Mouse (Mus musculus) kidney, adult 11 months (tissue): ENCODE data around the gene Agps.

Experiments used
- DNase-seq: peaks from one replicate; pipeline ENCODE4 v3.0.0; 2022

Agps gene

DNA sequence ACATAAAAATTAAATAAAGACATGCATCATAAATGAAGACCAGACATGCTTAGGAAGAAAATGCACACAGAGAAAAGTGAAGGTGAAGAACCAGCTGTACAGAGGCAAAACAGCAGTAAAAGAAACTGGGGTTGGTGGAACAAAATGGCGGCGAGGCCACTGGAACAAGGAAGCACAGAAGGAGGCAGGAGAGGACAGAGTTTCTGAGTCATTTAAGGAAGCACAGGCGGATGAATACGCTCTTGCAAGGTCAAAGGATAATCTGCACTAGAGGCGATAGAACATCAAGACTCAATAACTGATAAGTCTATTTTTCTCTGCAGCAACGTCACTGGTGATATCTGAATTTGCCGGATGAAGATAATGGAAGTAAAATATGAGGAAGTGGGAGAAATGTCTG lies 1.7 kb upstream of the Agps start:
- DNase-seq: no peak

DNA sequence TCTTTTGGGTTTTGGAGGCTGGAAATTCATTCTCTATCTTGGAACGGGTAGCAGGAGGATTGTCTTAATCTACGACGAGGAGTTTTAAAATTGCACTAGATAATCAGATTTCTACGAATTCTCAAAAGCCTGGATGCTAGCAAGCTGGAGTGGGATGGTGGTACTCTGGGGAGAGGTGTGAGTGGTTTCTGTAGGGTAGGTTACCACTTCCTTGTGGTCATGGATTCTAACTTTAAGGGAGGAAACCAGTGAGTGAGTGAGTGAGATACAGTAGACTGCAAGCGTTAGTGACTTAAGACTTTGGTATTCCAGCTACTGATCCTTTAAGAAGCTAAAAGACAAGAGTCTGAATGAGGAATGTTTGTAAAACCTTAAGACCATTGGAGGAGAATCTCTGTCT lies 804 bp downstream of the Agps start:
- DNase-seq: no peak

DNA sequence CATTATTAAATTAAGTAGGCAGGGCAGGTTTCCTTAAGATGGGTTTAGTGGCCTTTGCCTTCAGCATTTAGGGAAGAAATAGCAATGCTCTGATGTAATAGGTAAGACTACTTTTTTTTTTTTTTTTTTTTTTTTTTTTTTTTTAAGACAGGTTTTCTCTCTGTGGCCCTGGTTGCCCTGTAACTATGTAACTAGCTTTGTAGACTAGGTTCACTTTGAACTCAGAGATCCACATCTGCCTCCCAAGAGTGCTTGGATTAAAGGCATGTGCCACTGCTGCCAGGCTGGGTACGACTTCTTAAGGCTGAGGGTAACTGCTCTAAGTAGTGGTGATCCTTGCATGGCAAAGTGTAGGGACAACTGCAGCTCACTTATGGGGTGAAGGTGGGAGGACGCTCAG lies 2.5 kb downstream of the Agps start:
- DNase-seq: no peak

DNA sequence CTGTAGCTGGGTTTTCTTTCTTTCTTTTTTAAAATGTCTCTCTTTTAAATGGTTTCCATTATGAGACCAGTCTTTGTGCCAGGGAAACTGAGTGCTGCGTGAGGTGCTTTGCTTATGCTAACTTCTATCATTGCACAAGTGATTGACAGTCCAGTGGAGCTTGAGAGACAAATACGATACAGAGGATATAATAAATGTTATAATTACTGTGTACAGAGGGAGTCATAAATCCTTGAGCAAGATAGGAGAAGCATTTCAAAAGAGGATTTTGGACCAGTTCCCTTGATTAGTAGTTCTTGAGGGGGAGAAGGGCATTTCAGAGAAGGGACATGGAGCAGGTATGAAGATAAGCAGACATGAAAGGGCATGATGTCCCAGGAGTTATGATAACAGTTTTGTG lies 10.3 kb downstream of the Agps start:
- no peak for DNase-seq

DNA sequence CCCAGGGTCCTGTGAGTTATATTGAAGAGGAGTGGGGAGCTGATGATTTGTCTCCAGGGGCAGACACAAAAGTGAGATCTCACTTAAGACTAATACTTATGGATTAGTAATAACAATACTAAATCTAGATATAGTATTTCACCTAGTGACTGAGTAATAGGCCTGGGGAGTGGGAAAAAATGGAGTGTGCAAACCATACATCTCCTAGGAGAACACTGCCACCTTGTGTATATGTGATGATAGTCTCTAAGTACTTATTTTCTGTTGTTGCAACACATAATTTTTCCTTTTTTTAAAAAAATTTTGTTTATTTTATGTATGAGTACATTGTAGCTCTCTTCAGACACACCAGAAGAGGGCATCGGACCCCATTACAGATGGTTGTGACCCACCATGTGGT lies 15.7 kb downstream of the Agps start:
- no peak for DNase-seq

DNA sequence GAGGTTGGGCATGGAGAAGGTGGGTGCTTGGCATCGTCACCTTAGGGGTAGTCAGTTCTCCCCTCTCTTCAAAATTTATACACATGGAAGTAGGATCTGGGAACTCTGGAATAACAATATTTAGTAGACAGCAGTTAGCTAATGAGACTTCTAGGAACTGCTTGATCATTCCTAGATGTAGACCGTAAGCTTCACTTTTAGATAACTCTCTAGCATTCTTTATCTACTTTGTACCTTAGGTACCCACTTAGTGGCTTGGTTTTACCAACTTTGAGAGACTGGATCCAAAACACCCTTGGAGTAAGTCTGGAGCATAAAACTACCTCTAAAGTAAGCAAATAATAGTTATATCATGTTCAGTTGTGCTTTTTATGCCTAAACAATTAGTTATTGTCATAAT lies 20.5 kb downstream of the Agps start:
- no peak for DNase-seq

DNA sequence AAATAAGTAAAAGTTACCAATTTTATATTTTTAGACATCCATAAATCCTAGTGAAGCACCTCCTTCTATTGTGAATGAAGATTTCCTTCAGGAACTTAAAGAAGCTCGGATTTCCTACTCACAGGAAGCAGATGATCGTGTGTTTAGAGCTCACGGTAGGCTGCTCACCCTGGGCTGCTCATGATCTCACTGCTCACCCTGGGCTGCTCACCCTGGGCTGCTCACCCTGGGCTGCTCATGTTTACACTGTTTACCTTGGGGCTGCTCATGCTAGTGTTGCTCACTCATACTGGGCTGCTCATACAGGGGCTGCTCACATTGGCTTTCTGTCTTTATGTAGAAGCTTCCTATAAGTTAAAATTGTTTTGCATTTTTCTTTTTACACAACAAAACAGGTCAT lies 22.2 kb downstream of the Agps start:
- no peak for DNase-seq

DNA sequence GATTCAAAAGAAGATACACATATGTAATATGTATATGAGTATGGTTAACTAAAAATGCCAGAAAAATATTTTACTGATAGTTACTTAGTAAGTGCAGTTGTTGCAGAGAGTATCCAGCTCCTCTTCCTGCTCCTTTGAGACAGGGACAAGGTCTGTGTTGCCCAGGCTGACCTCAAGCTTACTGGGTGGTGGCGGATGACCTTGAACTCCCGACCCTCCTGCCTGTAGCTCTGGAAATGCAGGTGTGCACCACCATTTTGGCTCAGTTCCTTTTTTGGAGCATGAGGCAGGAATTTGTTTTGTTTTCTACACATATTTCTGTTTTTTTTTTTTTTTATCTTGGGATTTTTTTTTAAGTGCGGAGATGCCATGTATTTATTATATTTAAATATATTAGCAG lies 29.1 kb downstream of the Agps start:
- DNase-seq: no peak

DNA sequence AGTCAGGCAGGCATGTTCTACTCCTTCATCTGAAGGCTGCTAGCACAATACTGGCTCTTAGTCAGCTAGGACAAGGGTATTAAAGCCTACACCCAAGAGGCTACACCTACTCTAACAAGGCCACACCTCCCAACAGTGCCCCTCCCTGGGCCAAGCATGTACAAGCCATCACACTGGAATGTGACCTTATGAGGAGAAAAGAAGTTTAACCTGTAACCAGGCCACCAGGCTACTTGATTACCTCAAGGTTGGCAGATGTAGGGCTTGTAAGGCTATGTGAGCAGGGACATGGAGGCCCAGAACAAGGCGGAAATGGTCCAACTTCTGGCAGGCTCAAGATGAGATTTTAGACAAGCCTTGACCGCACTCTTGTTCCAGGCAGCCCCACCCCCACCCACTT lies 37.6 kb downstream of the Agps start:
- DNase-seq: peak; percentile 70

DNA sequence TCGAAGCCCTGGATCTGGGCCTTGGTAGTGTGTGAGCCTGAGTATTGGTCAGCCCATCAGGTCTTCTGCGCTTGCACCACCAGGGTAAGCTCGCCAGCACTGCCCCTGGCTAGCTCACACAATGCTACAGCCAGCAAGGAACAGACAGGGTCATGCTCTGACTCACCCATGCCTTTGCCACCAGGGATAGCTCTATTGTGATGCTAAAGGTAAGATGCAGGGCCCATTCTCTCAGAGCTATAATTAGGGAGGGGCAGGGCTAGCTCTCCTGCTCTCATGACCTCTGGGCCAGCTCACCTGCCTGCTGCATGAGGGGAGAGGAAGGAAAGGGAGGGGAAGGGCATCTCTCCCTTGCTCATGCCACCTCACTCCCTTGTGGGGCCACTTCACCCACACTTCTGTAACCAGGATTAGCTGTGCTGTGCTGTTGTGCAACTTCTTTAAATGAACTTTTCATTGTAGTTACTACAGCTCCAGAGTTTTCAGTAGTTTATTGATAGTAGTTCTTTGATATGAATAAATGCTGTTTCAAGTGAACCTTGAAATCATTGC lies 42.1 kb downstream of the Agps start:
- no peak for DNase-seq

DNA sequence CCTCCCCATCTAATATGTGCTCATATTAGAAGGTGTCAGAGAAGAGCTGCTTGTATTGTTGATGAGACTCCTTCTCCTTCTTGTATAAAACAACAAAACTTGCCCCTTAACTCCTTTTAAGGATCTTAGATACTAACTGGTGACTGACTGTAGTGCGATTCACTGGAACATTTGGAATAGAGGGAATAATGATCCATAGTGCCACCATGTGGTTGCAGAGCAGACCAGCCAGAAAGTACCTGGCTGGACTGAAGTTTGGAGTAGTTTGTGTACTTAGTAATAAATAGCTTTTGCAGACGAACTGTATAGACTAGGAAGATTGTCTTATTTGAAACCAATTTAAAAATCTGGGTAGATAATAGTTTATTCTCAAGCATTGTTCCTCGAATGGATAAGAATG lies 47.8 kb downstream of the Agps start:
- DNase-seq: no peak

DNA sequence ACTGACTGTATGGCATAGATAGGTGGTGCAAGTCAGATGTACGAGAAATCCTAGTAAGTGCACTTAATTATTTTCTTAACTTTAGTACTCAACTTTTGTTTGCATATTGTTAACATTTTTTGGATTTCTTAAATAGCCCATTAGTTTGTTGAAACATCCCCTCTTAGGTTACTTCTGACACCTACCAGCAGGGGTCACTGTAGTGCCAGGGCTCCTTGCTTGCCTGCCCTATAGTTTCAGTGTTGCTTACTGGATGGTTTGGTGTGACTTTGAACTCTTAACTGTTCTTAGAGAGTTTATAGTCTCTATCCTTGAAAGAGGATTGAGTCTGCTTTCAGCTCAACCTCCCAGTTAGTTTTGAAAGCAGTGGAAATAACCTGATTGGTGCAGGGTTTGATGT lies 51.6 kb downstream of the Agps start:
- no peak for DNase-seq

DNA sequence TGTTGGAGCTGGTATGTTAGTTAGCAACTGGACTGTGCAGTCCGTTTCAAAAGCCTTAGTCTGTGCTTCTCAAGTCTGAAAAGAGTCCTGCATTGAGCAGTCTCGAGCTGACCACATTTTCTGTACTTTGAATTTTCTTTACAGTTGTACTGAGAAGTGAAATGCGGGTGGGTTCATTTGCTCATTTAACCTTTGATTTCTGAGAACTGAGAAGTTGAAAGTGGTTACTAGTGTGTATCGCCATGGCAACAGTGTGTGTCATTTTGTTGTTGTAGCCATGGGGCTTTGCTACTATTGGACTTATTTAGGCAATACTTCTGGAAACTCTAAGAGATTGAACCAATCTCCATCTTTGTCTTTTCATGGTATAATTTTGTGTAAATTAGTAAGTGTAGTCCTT lies 60.0 kb downstream of the Agps start:
- no peak for DNase-seq

DNA sequence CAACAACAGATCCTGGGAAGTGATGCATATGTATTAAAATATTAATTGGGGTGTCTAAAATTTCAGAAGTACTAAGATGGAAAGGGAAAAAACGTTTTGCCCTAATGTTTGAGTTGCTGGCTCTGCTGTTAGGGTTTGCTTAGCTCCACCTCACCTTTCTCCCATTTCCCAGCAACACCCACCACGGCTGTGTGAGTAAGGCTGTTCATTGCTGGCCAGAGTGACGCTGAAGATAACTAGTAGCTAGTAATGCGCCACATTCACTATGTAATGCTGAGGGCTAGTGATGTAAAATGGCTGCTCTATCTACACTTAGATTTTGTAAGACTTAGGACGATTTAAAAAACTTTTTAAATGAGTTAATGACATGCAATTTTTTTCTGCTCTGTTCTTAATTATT lies 63.7 kb downstream of the Agps start:
- DNase-seq: no peak

DNA sequence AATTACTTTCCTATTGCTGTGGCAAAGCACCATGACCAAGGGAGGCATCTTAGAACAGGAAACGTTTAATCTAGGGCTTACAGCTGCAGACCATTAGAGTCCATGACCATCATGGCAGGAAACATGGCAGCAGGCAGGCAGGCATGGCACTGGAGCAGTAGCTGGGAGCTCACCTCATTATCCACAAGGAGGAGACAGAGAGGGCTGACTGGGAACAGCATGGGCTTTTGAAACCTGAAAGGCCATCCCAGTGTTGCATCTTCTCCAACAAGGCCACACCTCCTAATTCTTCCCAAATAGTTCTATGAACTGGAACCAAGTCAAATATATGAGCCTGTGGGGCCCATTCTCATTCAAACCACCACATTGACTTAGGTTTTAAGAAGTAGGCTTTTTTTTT lies 68.3 kb downstream of the Agps start:
- no peak for DNase-seq

DNA sequence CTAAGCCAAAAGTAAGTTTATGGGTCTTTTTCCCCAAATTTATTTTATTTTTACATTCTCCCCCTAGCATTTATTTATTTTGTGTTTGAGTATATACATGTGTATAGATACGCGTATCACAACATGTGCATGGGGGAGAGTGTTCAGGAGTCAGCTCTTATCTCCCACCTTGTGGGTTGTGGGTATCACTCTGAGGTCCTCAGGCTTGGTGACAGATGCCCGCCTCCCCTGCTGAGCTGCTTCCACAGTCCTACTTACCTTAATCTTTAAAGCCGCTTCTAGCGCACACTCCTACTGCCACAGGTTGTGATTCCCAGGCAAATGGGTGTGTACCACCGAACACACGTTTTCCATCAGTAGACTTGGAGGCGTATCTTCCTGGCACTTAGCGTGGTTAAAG lies 69.9 kb downstream of the Agps start:
- DNase-seq: no peak

DNA sequence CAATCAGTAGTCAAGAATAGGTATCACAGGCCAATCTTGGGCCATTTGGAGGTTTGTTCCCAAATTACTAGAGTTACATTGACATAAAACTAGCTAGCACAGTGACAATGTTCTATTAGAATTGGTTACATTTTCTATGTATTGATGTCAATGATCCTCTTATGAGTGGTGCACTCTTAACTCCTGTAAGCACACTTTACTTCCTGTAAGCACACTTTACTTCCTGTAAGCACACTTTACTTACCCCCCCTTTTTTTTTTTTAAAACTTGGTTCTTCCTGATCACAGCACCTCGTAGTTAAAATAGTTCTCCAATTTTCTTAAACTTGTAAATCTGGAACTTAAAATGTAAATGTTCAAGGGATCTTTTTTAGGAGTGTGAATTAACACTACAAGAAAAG lies 75.2 kb downstream of the Agps start:
- DNase-seq: no peak

DNA sequence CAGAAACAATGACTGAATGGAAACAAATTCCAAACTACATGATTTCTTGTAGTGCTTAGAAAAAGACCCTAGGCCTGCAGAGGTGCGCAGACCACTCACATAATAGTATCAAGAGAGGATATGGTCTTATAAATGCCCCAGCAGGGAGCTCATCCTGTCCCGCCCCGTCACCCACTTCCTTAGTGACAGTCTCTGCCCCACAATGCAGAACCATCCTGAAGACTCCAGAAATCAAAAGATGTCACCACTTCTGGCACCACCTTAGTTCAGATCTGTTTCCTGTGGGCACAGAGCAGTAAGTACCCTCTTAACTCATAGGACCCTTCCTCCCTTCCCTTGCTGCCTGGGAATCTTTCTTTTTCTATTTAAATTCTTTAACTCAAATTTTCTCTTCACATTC lies 83.1 kb downstream of the Agps start:
- DNase-seq: no peak

DNA sequence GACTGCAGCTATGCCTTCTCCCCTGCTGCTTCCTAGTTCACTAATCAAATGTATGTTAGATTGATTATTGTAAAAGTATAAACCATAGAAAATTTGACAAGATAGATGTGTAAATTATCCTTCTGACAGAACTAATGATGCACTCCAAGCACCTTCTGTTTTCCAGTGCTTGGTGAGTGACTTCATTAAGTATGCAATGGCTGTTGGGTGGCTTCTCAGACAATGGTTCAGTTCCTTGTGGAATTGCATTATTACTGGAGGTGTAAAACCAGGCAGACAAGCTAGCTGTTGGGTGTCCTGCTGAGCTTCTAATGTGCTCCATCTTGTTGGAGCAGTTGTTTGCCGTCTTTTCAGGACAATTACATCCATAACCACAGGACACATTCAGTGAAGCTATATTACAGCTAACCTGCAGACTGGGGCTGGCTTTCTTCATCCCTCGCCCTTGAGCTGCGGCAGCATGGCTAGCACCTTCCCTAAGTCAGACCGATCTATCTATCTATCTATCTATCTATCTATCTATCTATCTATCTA lies 91.9 kb downstream of the Agps start:
- DNase-seq: no peak

DNA sequence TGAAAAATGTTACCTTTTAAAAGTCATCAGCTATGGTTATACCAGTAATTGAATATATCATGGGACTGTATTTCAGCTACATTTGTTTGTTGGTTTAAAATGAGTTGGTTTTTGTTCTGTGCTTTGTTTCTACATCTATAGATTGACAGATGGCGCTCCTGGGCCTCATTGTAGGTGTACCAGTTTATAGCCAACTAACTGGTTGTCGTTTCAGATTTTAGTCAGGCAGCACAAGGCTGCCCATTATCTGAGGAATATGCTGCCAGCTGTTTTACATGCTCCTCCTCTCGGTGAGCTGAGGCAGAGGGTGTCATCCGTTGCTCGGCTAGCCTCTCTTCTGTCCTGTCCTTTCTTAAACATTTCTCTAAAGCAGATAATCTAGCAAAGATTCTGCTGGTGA lies 94.1 kb downstream of the Agps start:
- no peak for DNase-seq

DNA sequence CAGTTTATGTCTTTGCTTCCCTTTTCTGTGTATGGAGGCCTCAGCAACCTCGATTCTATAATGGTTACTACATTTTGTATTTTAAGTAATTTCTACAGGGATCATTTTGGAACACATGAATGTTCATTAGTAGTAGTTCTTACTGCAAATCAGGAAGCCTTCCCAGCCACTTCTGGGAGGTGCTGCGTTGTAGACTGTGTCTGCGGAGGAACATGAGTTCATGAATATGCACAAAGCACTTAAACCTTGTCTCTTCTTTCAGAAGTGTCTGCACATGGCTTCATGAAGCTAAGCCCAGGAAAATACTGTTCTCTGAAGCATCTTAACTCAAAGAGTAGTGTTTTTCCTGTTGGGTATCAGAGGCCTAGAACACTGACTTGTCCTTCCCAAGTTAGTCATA lies 96.0 kb downstream of the Agps start:
- no peak for DNase-seq

DNA sequence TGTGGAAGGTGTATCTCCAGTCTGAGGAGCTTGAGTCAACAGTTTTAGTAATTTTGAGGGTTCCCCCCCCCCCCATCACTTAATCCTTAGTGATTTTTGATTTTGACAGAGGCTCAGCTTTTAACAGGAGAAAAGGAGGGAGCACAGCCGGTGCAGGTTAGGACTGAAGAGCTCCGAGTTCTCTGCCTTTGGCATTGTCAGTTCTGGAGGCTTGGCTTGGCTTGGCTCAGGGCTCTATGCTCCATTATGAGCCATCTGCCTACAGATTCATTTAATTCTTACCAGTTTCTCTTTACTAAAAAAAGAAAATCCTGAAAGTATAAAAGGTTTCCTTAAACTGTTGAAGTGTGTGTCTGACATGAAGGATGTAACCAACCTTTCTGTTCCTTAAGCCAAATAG lies 97.2 kb downstream of the Agps start:
- no peak for DNase-seq

DNA sequence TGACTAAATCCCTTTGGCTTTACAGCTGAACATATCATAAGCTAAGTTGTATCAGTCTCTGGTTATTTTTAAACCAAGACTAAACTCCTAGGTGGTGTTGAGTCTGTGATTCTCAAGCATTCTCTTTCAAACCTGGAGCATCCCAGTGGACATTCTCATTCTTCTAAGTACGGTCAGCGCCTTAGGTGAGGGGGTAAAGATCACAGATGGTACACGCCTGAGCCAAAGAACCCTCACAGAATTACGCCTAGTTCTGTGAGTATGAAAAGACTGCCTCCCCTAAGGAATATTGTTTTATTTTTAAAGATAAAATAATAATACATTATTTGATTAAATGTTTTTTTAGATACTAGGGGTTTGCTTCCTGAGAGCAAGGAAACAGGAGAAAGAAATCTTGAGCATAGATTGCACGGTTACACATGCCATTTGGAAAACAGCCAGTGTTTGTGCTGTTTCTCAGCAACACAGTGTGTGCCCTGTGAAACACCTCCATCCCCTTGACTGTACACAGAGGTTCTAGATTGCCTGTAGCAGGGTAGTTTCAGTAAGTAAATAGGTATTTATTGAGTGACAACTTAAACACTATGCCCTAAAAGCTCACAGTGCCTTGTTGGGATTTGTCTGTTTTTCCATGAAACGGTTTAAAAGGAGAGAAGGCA lies 97.9 kb downstream of the Agps start:
- no peak for DNase-seq

DNA sequence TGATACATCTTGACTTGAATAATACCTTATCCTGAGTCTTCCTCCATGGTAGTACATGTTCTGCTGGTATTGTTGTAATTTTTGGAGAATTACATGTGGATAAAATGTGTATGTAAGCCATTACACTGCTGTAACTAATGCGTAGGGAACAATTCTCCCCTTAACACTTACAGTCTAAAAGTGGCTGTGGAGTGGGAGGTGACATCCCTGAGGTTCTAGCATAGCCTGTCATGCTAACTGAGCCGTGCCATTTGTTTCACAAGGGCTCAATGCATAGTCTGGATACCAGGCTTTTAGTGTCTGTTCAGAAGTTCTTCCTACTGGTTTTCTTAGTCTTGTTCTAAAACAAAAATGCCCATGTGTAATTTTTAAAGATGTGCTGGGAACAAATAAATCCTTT lies 99.0 kb downstream of the Agps start:
- no peak for DNase-seq

DNA sequence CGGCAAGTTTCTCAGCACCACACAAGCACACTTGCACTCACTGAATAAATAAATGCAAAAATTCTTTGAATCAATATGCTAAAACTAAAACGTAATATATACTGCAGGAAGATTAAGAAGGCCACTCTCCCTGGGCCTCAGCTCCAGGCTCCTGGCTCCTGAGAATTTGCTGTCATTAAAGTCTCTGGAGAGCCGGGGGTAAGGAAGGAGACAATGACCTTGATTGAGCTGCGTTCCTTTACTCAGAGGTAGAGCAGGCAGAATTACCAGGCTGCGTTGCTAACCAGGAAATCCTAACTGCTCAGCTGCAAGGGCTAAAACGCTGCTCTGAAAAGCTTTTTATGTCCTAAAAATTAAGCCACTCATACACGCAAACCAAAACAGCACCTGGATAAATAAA lies 101.6 kb downstream of the Agps start:
- no peak for DNase-seq
